Mouse (Mus musculus) thymus, adult 2 months (tissue): ENCODE measurements around the gene Ddah1.

Source experiments
- CTCF ChIP-seq: fragments of 200-500 bp; IDR thresholded peaks from 2 replicates; pipeline ENCODE4 v1.5.1; 2012; ENCODE audit warnings: mild to moderate bottlenecking, control low read depth, low read length, moderate library complexity, borderline replicate concordance; ENCODE audit not compliant: control insufficient read depth, poor library complexity, insufficient read depth; ENCODE audit errors: extremely low read depth
- POLR2A ChIP-seq: fragments of 200-500 bp; IDR thresholded peaks from 2 replicates; pipeline ENCODE4 v1.6.1; 2012; ENCODE audit warnings: mild to moderate bottlenecking, low read length, control low read depth, moderate library complexity; ENCODE audit not compliant: control insufficient read depth, poor library complexity, insufficient read depth; ENCODE audit errors: extremely low read depth

GRCm38 (mm10) chr3:145922019-145922854, 163.8 kb downstream of the Ddah1 start, which contains the start of gene Bcl10:
- TF ChIP-seq POLR2A (no peak), CTCF (no peak)
